14 mouse cellular contexts compared by ENCODE assay signal in the genomic region with DNA sequence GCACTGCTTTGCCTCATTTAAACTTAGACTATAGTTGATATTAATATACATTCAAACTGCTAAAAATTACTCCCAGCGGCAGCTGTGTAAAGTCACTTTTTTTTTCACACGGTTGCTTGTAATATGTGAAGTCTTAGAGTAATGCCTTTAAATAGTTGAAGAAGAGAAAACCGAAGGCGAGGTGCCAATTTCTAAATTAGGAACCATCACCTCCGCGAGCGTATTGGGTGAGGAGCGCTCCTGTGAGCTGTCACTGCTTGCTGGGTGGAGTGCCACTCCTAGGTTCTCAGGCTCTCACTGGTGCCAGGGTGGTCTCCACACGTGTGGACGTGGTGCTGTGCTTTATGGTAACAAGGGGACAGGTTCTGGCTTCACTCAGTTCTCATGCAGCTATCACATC.
DNase-seq lines count a peak whose midpoint lies in the region; ATAC-seq and TF ChIP-seq lines count a peak whose summit lies in the region.
"Had no signal": no experiment of that assay in that cellular context is flagged by ENCODE, and none has a peak within 500 bp of the region (broad histone marks: within the 10 kb centered on the region; RNA-seq: fewer than 3 reads in every experiment).

No protein-coding gene starts in this region.

- no peaks in the 10 kb centered on the region for H3K36me3 ChIP-seq in stomach, embryonic 14.5 days (ENCODE audit: control insufficient read depth, insufficient read depth, low read length)
- H3K36me3 ChIP-seq in stomach, postnatal 0 days (ENCODE audit: control insufficient read depth, insufficient read depth, low read length) = no peaks in the 10 kb centered on the region
- H3K36me3 ChIP-seq in hindbrain, embryonic 10.5 days = no peaks in the 10 kb centered on the region
- no peaks in the 10 kb centered on the region for H3K36me3 ChIP-seq in midbrain, embryonic 13.5 days
- no peaks in the 10 kb centered on the region for H3K36me3 ChIP-seq in kidney, embryonic 15.5 days

- no peaks in the 10 kb centered on the region for H3K9me3 ChIP-seq in stomach, embryonic 14.5 days (ENCODE audit: control insufficient read depth, low read depth, low read length)
- H3K9me3 ChIP-seq in stomach, postnatal 0 days (ENCODE audit: control insufficient read depth, low read length) = no peaks in the 10 kb centered on the region
- H3K9me3 ChIP-seq in hindbrain, embryonic 10.5 days = no peaks in the 10 kb centered on the region
- H3K9me3 ChIP-seq in midbrain, embryonic 13.5 days = no peaks in the 10 kb centered on the region
- no peaks in the 10 kb centered on the region for H3K9me3 ChIP-seq in kidney, embryonic 15.5 days (replicated peaks)

- ATAC-seq in stomach, embryonic 14.5 days (ENCODE audit: insufficient number of reproducible peaks, insufficient read depth, low FRiP score, low read depth) = peak; percentile 37; the same call in 1 of the 2 replicates
- no peak for ATAC-seq in stomach, postnatal 0 days (ENCODE audit: low FRiP score, low TSS enrichment)
- no peak for ATAC-seq in midbrain, embryonic 13.5 days
- no peak for ATAC-seq in kidney, embryonic 15.5 days (replicated peaks; ENCODE audit: low FRiP score)
- ATAC-seq: lung, postnatal 0 days had no signal

- intact Hi-C loops in left cerebral cortex, postnatal 25 days (cut with DNase I) = loop anchor here (5.0 kb wide), 1 partner anchor 84 kb away; a partner anchor contains a TSS

- no peaks in the 10 kb centered on the region for H3K27me3 ChIP-seq in stomach, embryonic 14.5 days (ENCODE audit: control insufficient read depth, insufficient read depth, low read length)
- no peaks in the 10 kb centered on the region for H3K27me3 ChIP-seq in stomach, postnatal 0 days (ENCODE audit: control insufficient read depth, insufficient read depth, low read length)
- H3K27me3 ChIP-seq in hindbrain, embryonic 10.5 days (ENCODE audit: insufficient read depth, poor library complexity, severe bottlenecking) = no peaks in the 10 kb centered on the region
- H3K27me3 ChIP-seq in midbrain, embryonic 13.5 days = no peaks in the 10 kb centered on the region
- no peaks in the 10 kb centered on the region for H3K27me3 ChIP-seq in kidney, embryonic 15.5 days

- peak; percentile 17 to 26 for DNase-seq in cerebellum, postnatal 10 days
- DNase-seq in cerebellum, postnatal 36 days = no peak
- no peak for DNase-seq in stomach, postnatal 0 days (ENCODE audit: low spot score)
- peak; percentile 37 to 87 for DNase-seq in left cerebral cortex, postnatal 25 days (ENCODE audit: low spot score in 2 of 2)
- DNase-seq in hindbrain, embryonic 10.5 days (ENCODE audit: low spot score) = no peak
- DNase-seq: adrenal gland, postnatal 10 days; embryo, embryonic 11 days; kidney, adult 8-10 months; layer of hippocampus, adult 9-11 months had no signal

- no peak overlapping the region for H3K9ac ChIP-seq in stomach, embryonic 14.5 days (replicated peaks; ENCODE audit: low read depth, low read length)
- H3K9ac ChIP-seq in stomach, postnatal 0 days (ENCODE audit: low read length) = no peak overlapping the region
- no peak overlapping the region for H3K9ac ChIP-seq in midbrain, embryonic 13.5 days (replicated peaks)
- no peak overlapping the region for H3K9ac ChIP-seq in kidney, embryonic 15.5 days

- H3K4me1 ChIP-seq in stomach, embryonic 14.5 days (ENCODE audit: control insufficient read depth, insufficient read depth, low read length) = no peaks in the 10 kb centered on the region
- no peaks in the 10 kb centered on the region for H3K4me1 ChIP-seq in stomach, postnatal 0 days (replicated peaks; ENCODE audit: control insufficient read depth, insufficient read depth)
- H3K4me1 ChIP-seq in hindbrain, embryonic 10.5 days (replicated peaks) = no peaks in the 10 kb centered on the region
- no peaks in the 10 kb centered on the region for H3K4me1 ChIP-seq in midbrain, embryonic 13.5 days (replicated peaks)
- no peaks in the 10 kb centered on the region for H3K4me1 ChIP-seq in kidney, embryonic 15.5 days

- no peak overlapping the region for H3K27ac ChIP-seq in stomach, embryonic 14.5 days (ENCODE audit: low read length)
- H3K27ac ChIP-seq in stomach, postnatal 0 days (replicated peaks) = no peak overlapping the region
- no peak overlapping the region for H3K27ac ChIP-seq in hindbrain, embryonic 10.5 days
- no peak overlapping the region for H3K27ac ChIP-seq in midbrain, embryonic 13.5 days
- no peak overlapping the region for H3K27ac ChIP-seq in kidney, embryonic 15.5 days

- no peak overlapping the region for H3K4me3 ChIP-seq in stomach, embryonic 14.5 days (ENCODE audit: low read depth, low read length)
- no peak overlapping the region for H3K4me3 ChIP-seq in stomach, postnatal 0 days (ENCODE audit: low read depth, low read length)
- H3K4me3 ChIP-seq in hindbrain, embryonic 10.5 days = no peak overlapping the region
- H3K4me3 ChIP-seq in midbrain, embryonic 13.5 days (replicated peaks) = no peak overlapping the region
- H3K4me3 ChIP-seq in kidney, embryonic 15.5 days (replicated peaks) = no peak overlapping the region

- H3K4me2 ChIP-seq in stomach, embryonic 14.5 days (replicated peaks; ENCODE audit: low read depth, low read length) = no peak overlapping the region
- no peak overlapping the region for H3K4me2 ChIP-seq in stomach, postnatal 0 days (replicated peaks; ENCODE audit: low read depth)
- no peak overlapping the region for H3K4me2 ChIP-seq in midbrain, embryonic 13.5 days (replicated peaks)
- H3K4me2 ChIP-seq in kidney, embryonic 15.5 days = no peak overlapping the region
- H3K4me2 ChIP-seq: midbrain, embryonic 11.5 days had no signal

- no peak for TF ChIP-seq EP300 in stomach, postnatal 0 days (optimal IDR thresholded peaks at IDR 0.05)

- no peak for TF ChIP-seq CTCF in stomach, postnatal 0 days (IDR thresholded peaks at IDR 0.05; ENCODE audit: low read depth)

- 60% methylated on average over 10 of the region's 10 CpGs for WGBS in stomach, embryonic 14.5 days
- whole genome bisulfite sequencing in stomach, postnatal 0 days = 60% methylated on average over 10 of the region's 10 CpGs
- 89% methylated on average over 10 of the region's 10 CpGs for WGBS in hindbrain, embryonic 10.5 days
- 91% methylated on average over 10 of the region's 10 CpGs for WGBS in midbrain, embryonic 13.5 days
- 86% methylated on average over 10 of the region's 10 CpGs for WGBS in kidney, embryonic 15.5 days

Comparison
In these comparisons a context has a peak if more than half of its experiments do, and no peak if none do; other contexts are left out.
1. DNase-seq: peak in cerebellum, postnatal 10 days (2 of 2) and left cerebral cortex, postnatal 25 days (2 of 2); none in cerebellum, postnatal 36 days (0 of 2), stomach, postnatal 0 days (single experiment) and hindbrain, embryonic 10.5 days (single experiment).